Comparison of ENCODE assay signal across 16 mouse cellular contexts in the genomic region with DNA sequence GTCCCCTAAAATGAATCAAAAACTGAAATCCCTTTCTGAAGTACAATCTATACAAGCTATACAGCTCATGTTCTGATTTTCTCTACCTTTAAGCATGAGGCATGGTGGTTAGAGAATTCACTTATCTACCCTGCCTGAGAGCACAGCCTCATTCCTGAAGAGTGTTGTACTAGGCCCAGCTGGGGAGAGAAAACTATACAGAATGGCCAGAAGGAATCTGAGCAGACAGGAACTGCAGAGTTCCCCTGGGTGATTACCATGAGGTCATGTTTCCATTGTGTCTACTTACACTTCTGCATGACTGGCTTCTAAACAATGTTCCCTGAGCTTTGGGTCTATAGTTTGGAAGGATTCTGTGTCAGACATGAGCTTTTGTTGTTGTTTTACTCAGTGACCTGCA.
DNase-seq lines count a peak whose midpoint lies in the region; ATAC-seq and TF ChIP-seq lines count a peak whose summit lies in the region.
"Had no signal": no experiment of that assay in that cellular context is flagged by ENCODE, and none has a peak within 500 bp of the region (broad histone marks: within the 10 kb centered on the region; RNA-seq: fewer than 3 reads in every experiment).

No protein-coding gene starts in this region.

- DNase-seq in forebrain, embryonic 10.5 days (ENCODE audit: extremely low spot score, low spot score): no peak
- no peak for DNase-seq in forebrain, postnatal 0 days
- no peak for DNase-seq in kidney, postnatal 25 days
- peak; percentile 20 for DNase-seq in brain, embryonic 14.5 days (ENCODE audit: low read depth)
- DNase-seq in adrenal gland, postnatal 10 days: no peak
- DNase-seq in right cerebral cortex, postnatal 36 days (ENCODE audit: low spot score in 2 of 2): no peak
- DNase-seq: cerebellum, postnatal 14 days; gastrocnemius, postnatal 36 days; heart, postnatal 4 days; layer of hippocampus, adult 9-11 months had no signal

- H3K9me3 ChIP-seq in forebrain, embryonic 10.5 days: no peaks in the 10 kb centered on the region
- H3K9me3 ChIP-seq in forebrain, postnatal 0 days (ENCODE audit: low read length): no peaks in the 10 kb centered on the region
- H3K9me3 ChIP-seq in kidney, embryonic 16.5 days (ENCODE audit: low read length): no peaks in the 10 kb centered on the region
- H3K9me3 ChIP-seq: G1E; limb, embryonic 13.5 days; lung, embryonic 15.5 days had no signal

- TF ChIP-seq CTCF in forebrain, postnatal 0 days (IDR thresholded peaks at IDR 0.05; ENCODE audit: low read depth): no peak
- TF ChIP-seq CTCF in brain, embryonic 14.5 days (IDR thresholded peaks at IDR 0.05; ENCODE audit: borderline replicate concordance, extremely low read depth, insufficient read depth, insufficient read length): no peak

- H3K9ac ChIP-seq in forebrain, postnatal 0 days: no peak overlapping the region
- H3K9ac ChIP-seq in kidney, embryonic 16.5 days (replicated peaks; ENCODE audit: low read length): no peak overlapping the region
- H3K9ac ChIP-seq: limb, embryonic 13.5 days; lung, embryonic 15.5 days had no signal

- H3K4me1 ChIP-seq in forebrain, embryonic 10.5 days: peaks cover 8% of the 10 kb centered on the region
- no peaks in the 10 kb centered on the region for H3K4me1 ChIP-seq in forebrain, postnatal 0 days (ENCODE audit: insufficient read depth)
- no peaks in the 10 kb centered on the region for H3K4me1 ChIP-seq in kidney, embryonic 16.5 days (ENCODE audit: insufficient read depth, low read length)
- H3K4me1 ChIP-seq: limb, embryonic 13.5 days; lung, embryonic 15.5 days had no signal

- H3K27me3 ChIP-seq in forebrain, embryonic 10.5 days (ENCODE audit: poor library complexity, severe bottlenecking): no peaks in the 10 kb centered on the region
- H3K27me3 ChIP-seq in forebrain, postnatal 0 days (ENCODE audit: insufficient read depth, low read length): no peaks in the 10 kb centered on the region
- H3K27me3 ChIP-seq in kidney, embryonic 16.5 days (ENCODE audit: insufficient read depth, low read length): no peaks in the 10 kb centered on the region
- H3K27me3 ChIP-seq: limb, embryonic 13.5 days had no signal

- TF ChIP-seq POLR2A in brain, embryonic 14.5 days (IDR thresholded peaks at IDR 0.05; ENCODE audit: borderline replicate concordance, extremely low read depth, insufficient read depth, insufficient read length, poor library complexity, severe bottlenecking): no peak

- no peak overlapping the region for H3K4me3 ChIP-seq in forebrain, embryonic 10.5 days
- H3K4me3 ChIP-seq in forebrain, postnatal 0 days (ENCODE audit: low read depth, low read length): no peak overlapping the region
- H3K4me3 ChIP-seq in kidney, embryonic 16.5 days (ENCODE audit: low read length): no peak overlapping the region
- H3K4me3 ChIP-seq: limb, embryonic 13.5 days; lung, embryonic 15.5 days had no signal

- no peak for ATAC-seq in forebrain, postnatal 0 days
- ATAC-seq in kidney, embryonic 16.5 days (ENCODE audit: low FRiP score, low TSS enrichment): peak; percentile 51; the same call in 1 of the 2 replicates
- ATAC-seq in megakaryocyte, adult 5-6 weeks (ENCODE audit: poor library complexity, severe bottlenecking): peak; percentile 45; the same call in 1 of the 2 replicates
- ATAC-seq: intestine, postnatal 0 days had no signal

- peak overlapping the region; percentile 60 for H3K27ac ChIP-seq in forebrain, embryonic 10.5 days
- no peak overlapping the region for H3K27ac ChIP-seq in forebrain, postnatal 0 days (ENCODE audit: low read depth, low read length)
- H3K27ac ChIP-seq in kidney, embryonic 16.5 days (ENCODE audit: low read length): no peak overlapping the region
- H3K27ac ChIP-seq: limb, embryonic 13.5 days; lung, embryonic 15.5 days had no signal

- no peaks in the 10 kb centered on the region for H3K36me3 ChIP-seq in forebrain, embryonic 10.5 days (replicated peaks)
- H3K36me3 ChIP-seq in forebrain, postnatal 0 days (ENCODE audit: insufficient read depth): no peaks in the 10 kb centered on the region
- no peaks in the 10 kb centered on the region for H3K36me3 ChIP-seq in kidney, embryonic 16.5 days (ENCODE audit: insufficient read depth, low read length)
- H3K36me3 ChIP-seq: G1E; limb, embryonic 13.5 days; lung, embryonic 15.5 days had no signal

- no peak overlapping the region for H3K4me2 ChIP-seq in forebrain, postnatal 0 days (ENCODE audit: low read depth)
- H3K4me2 ChIP-seq in kidney, embryonic 16.5 days (replicated peaks; ENCODE audit: low read depth, low read length): no peak overlapping the region
- H3K4me2 ChIP-seq: limb, embryonic 13.5 days; lung, embryonic 15.5 days had no signal
